Mouse (Mus musculus) stomach, embryonic 14.5 days (tissue): ENCODE measurements around the gene Popdc2. TPM values are rescaled to one million over a fixed set of nuclear protein-coding genes. Genes with fewer than 3 reads are reported as not detected.
"Not testable (repeated sequence)": the region's sequence is repeated elsewhere in the genome, so short reads cannot be mapped to it uniquely, and the experiment has no call there.

Source experiments
- ATAC-seq: fragments of 200-750 bp; cut with Nextera tagmentation; 2 replicates; pipeline ENCODE4 v1.8.0; 2017; ENCODE audit warnings: low read depth, moderate TSS enrichment; ENCODE audit not compliant: insufficient number of reproducible peaks, insufficient read depth, low FRiP score
- H3K27ac ChIP-seq: fragments of 300-500 bp; sonication (generic); 2 replicates; pipeline ENCODE4 v1.5.1; 2014; ENCODE audit warnings: mild to moderate bottlenecking, low read length, moderate library complexity, mixed read lengths
- H3K27me3 ChIP-seq: fragments of 300-500 bp; sonication (generic); 2 replicates; pipeline ENCODE4 v1.6.1; 2014; ENCODE audit warnings: low read length, control low read depth, mixed read lengths; ENCODE audit not compliant: control insufficient read depth, insufficient read depth
- H3K36me3 ChIP-seq: fragments of 300-500 bp; sonication (generic); 2 replicates; pipeline ENCODE4 v1.6.1; 2014; ENCODE audit warnings: mild to moderate bottlenecking, control low read depth, low read length, moderate library complexity, mixed read lengths; ENCODE audit not compliant: control insufficient read depth, insufficient read depth
- H3K4me1 ChIP-seq: fragments of 300-500 bp; sonication (generic); 2 replicates; pipeline ENCODE4 v1.6.1; 2014; ENCODE audit warnings: low read length, control low read depth, mixed read lengths; ENCODE audit not compliant: control insufficient read depth, insufficient read depth
- H3K4me2 ChIP-seq: fragments of 300-500 bp; sonication (generic); replicated peaks from 2 replicates; pipeline ENCODE4 v1.6.1; 2014; ENCODE audit warnings: low read depth, low read length, control low read depth
- H3K4me3 ChIP-seq: fragments of 300-500 bp; sonication (generic); 2 replicates; pipeline ENCODE4 v1.5.1; 2014; ENCODE audit warnings: low read depth, low read length, control low read depth
- H3K9ac ChIP-seq: fragments of 300-500 bp; sonication (generic); replicated peaks from 2 replicates; pipeline ENCODE4 v1.6.1; 2014; ENCODE audit warnings: low read depth, mild to moderate bottlenecking, control low read depth, low read length, moderate library complexity, mixed read lengths
- H3K9me3 ChIP-seq: fragments of 300-500 bp; sonication (generic); 2 replicates; pipeline ENCODE4 v1.6.1; 2016; ENCODE audit warnings: low read depth, low read length, control low read depth; ENCODE audit not compliant: control insufficient read depth
- WGBS: fragments of 180-500 bp; shearing (Covaris S2); extraction: QIAGEN DNeasy Blood & Tissue Kit; methylation state at CpG from one replicate; pipeline ENCODE4 v1.1.7; 2014; 5-methylcytosine and 5-hydroxymethylcytosine counted together
- polyA plus RNA-seq: library from polyadenylated mRNA; unstranded; fragments of >200 nt; fragmentation: Nextera tagmentation; extraction: Ambion mirVana; gene quantifications from 2 replicates; pipeline ENCODE4 v1.2.1, GENCODE M21; 2014

Gene Popdc2
- polyA plus RNA-seq: 5.4 and 5.7 TPM in 2 replicates

DNA sequence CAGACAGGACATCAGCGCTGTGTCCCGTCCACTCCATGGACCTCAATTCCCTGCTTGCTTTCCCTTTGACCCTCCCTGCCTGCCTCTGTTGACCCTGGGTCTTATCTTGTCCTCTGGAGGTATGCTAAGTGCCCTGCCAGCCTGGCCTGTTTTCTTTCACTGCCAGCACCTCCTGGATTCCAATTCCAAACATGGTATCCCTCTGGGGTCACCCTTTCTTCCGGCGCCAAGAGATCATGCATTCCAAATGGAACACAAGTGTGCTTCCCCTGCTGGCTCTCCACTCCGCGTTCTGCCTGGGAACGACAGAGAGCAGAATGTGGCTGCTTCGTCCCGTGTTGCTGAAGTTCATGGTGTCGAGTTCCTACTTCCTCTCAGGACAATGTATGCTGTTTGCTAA lies at the start of gene Popdc2:
Gene Popdc2, plus strand, starts transcription at position 277 of the 400 bp plus-strand sequence.
- Histone ChIP-seq H3K4me1 (peaks cover 11% of the 10 kb centered on the region), H3K27me3 (no peaks in the 10 kb centered on the region), H3K9ac (no peak within 1 kb of the TSS; the same call in 1 of the 2 replicates), H3K4me2 (peak within 1 kb of the TSS; percentile 28), H3K27ac (no peak within 1 kb of the TSS), H3K4me3 (no peak within 1 kb of the TSS), H3K9me3 (no peaks in the 10 kb centered on the region), H3K36me3 (no peaks in the 10 kb centered on the region)
- ATAC-seq: no peak
- WGBS: 12% methylated on average over 10 of the region's 10 CpGs

- Histone ChIP-seq H3K36me3 (no peaks in the 10 kb centered on the region), H3K4me2 (no peak overlapping the region), H3K27me3 (no peaks in the 10 kb centered on the region), H3K9me3 (no peaks in the 10 kb centered on the region), H3K9ac (no peak overlapping the region), H3K4me3 (no peak overlapping the region), H3K4me1 (no peaks in the 10 kb centered on the region), H3K27ac (no peak overlapping the region)
- 74% methylated on average over 9 of the region's 9 CpGs for WGBS
- ATAC-seq: no peak
Observed at GRCm38 (mm10) chr16:38318492-38318891, 43.5 kb upstream of the Popdc2 start.

- Histone ChIP-seq H3K9me3 (no peaks in the 10 kb centered on the region), H3K4me3 (no peak overlapping the region), H3K27ac (no peak overlapping the region), H3K27me3 (no peaks in the 10 kb centered on the region), H3K4me1 (no peaks in the 10 kb centered on the region), H3K36me3 (no peaks in the 10 kb centered on the region), H3K4me2 (no peak overlapping the region), H3K9ac (no peak overlapping the region)
- no peak for ATAC-seq
- WGBS: 91% methylated on average over 4 of the region's 4 CpGs
Observed at GRCm38 (mm10) chr16:38319087-38319486, 42.9 kb upstream of the Popdc2 start.

- Histone ChIP-seq H3K36me3 (no peaks in the 10 kb centered on the region), H3K4me1 (no peaks in the 10 kb centered on the region), H3K27ac (no peak overlapping the region), H3K9me3 (no peaks in the 10 kb centered on the region), H3K27me3 (no peaks in the 10 kb centered on the region), H3K9ac (no peak overlapping the region), H3K4me3 (no peak overlapping the region), H3K4me2 (no peak overlapping the region; the same call in 1 of the 2 replicates)
- 32% methylated on average over 17 of the region's 17 CpGs for WGBS
- ATAC-seq: no peak
Observed at GRCm38 (mm10) chr16:38321452-38321935, 40.5 kb upstream of the Popdc2 start.

DNA sequence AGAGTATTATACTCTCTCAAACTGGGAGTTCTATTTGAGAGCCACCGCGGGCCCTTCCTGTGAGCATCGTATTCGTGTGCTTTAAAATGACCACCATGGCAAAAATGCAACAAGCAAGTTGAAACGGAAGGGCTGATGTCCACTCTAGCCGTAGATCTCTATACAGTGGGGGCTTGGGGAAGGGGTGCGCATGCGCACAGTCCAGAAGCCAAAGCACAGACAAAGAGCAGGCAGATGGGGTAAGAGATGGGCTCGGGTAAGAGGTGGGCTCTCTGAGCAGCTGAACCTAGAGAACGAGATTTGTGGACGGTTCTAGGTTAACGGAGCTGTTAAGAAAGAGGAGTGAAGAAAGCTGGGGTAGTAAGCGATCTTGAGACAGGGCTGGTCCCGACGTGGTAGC lies 37.7 kb upstream of the Popdc2 start:
- H3K4me2 ChIP-seq: no peak overlapping the region
- H3K9me3 ChIP-seq: no peaks in the 10 kb centered on the region
- H3K4me1 ChIP-seq: no peaks in the 10 kb centered on the region
- no peak overlapping the region for H3K4me3 ChIP-seq
- ATAC-seq: no peak
- H3K27ac ChIP-seq: no peak overlapping the region
- no peaks in the 10 kb centered on the region for H3K27me3 ChIP-seq
- no peak overlapping the region for H3K9ac ChIP-seq
- H3K36me3 ChIP-seq: no peaks in the 10 kb centered on the region
- WGBS: 91% methylated on average over 15 of the region's 15 CpGs

DNA sequence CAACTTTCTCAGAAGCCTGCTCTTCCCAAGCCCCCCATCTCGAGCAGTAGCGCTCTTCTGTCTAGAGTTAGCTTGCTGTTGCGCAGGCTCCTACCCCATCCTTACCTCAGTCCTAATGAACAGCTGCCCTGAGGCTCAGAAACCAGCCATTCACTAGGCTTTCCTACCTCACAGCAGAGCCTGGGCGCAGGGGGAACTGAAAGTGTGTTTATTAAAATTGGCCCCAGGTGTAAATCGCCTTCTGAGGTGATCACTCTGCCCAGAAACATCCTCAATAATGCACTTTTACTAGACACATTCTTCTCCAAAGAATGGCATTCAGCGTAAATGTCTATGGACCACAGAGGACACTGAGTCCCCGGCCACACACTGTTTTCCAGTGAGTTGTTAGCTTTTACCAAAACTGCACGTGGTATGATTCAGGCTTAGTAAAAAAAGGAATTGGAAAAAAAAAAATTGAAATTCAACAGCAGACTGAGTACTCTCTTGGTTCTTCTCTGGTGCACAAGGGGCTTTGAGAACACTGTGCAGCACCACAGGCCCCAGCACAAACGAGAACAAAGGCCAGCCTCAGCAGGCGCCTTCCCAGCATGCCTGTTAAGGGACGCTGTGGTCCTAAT lies 35.1 kb upstream of the Popdc2 start:
- Histone ChIP-seq H3K9ac (no peak overlapping the region), H3K4me1 (no peaks in the 10 kb centered on the region), H3K36me3 (no peaks in the 10 kb centered on the region), H3K9me3 (no peaks in the 10 kb centered on the region), H3K4me2 (no peak overlapping the region), H3K27ac (no peak overlapping the region), H3K27me3 (no peaks in the 10 kb centered on the region), H3K4me3 (no peak overlapping the region)
- 89% methylated on average over 11 of the region's 11 CpGs for WGBS
- ATAC-seq: no peak

DNA sequence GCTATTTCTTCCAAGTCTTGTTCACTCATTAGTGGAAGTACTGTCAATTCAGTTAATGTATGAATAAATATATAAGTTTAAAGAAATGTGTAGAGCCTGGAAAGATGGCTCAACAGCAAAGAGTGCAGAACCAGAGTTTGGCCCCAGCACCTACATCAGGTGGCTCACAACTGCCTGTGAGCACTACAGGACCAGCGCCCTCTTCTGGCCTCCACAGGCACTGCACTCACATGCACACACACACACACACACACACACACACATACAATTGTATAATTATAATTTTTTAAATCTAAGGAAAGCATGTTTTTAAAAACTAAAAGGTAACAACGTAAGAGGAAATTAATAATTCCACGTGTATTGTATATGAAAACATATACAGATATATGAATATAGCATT lies 32.7 kb upstream of the Popdc2 start:
- Histone ChIP-seq H3K27ac (no peak overlapping the region), H3K4me3 (no peak overlapping the region), H3K4me2 (no peak overlapping the region), H3K36me3 (no peaks in the 10 kb centered on the region), H3K4me1 (no peaks in the 10 kb centered on the region), H3K9me3 (no peaks in the 10 kb centered on the region), H3K9ac (no peak overlapping the region), H3K27me3 (no peaks in the 10 kb centered on the region)
- ATAC-seq: no peak
- WGBS: 86% methylated on average over 3 of the region's 3 CpGs

DNA sequence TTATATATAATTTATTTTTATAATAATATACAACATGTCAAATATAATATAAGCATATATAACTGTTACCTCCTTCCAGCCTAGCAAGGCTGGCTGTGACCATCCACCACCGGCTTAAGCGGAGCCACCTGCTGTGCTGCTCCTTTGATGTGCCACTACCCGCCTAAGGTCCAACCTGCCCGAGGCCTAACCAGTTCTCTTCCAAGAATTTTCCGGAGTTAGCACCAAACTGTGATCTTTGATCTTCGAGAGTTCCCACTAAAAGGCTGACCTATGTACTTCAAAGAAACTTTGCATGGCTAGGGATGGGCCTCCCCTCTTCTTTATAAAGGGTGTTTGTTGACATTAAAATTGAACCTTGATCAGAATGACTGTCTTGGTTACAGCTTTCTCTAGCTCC lies 27.6 kb upstream of the Popdc2 start:
- Histone ChIP-seq H3K9ac (no peak overlapping the region), H3K36me3 (no peaks in the 10 kb centered on the region), H3K27ac (no peak overlapping the region), H3K9me3 (no peaks in the 10 kb centered on the region), H3K4me1 (no peaks in the 10 kb centered on the region), H3K27me3 (no peaks in the 10 kb centered on the region), H3K4me2 (no peak overlapping the region), H3K4me3 (no peak overlapping the region)
- no peak for ATAC-seq
- WGBS: 40% methylated on average over 6 of the region's 6 CpGs

GRCm38 (mm10) chr16:38338077-38338476 lies 23.9 kb upstream of the Popdc2 start:
- H3K27ac ChIP-seq, H3K9ac ChIP-seq, H3K27me3 ChIP-seq, ATAC-seq, H3K36me3 ChIP-seq, H3K4me3 ChIP-seq, H3K4me2 ChIP-seq, H3K4me1 ChIP-seq, H3K9me3 ChIP-seq: not testable (repeated sequence)
- WGBS: 88% methylated on average over 4 of the region's 4 CpGs
